Mouse (Mus musculus): ENCODE measurements around the gene Icam2.

DNA sequence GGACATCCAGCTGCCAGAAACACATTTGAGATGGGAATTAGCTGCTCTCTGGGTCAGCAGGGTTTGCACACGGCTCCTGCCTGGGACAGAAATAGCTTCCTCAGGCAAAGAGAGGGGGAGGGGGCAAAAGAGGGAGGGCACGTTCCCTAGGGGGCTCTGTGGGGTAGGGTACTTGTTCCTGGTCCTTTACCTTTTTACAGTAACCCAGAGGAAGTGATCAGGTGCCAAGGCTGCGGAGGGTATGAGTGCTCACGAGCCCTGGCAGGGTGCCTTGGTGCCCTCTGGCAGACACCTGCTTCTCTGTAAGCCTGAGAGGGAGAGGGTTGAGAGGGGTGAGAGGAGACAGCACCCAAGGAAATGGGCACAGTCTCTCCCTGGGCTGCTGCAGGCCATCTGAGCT is 55.4 kb downstream of the Icam2 start:
- TF ChIP-seq POLR2A (IDR thresholded peaks at IDR 0.05; ENCODE audit: borderline replicate concordance, control insufficient read depth, low read depth, low read length) (no peak), CTCF (IDR thresholded peaks at IDR 0.05; ENCODE audit: control insufficient read depth, insufficient read depth, low read length) (no peak)
